ENCODE assay signal across 22 mouse cellular contexts in genomic region chr17:24267133-24267532, GRCm38 (mm10). TPM values are rescaled to one million over a fixed set of nuclear protein-coding genes. Genes with fewer than 3 reads are reported as not detected.
"Had no signal": no experiment of that assay in that cellular context is flagged by ENCODE, and none has a peak within 500 bp of the region (broad histone marks: within the 10 kb centered on the region; RNA-seq: fewer than 3 reads in every experiment).

No protein-coding gene starts in this region.

- ATAC-seq: midbrain, embryonic 15.5 days had no signal

- H3K9me3 ChIP-seq: lung, embryonic 15.5 days; midbrain, embryonic 15.5 days; neural tube, embryonic 13.5 days; stomach, embryonic 15.5 days had no signal

- H3K9ac ChIP-seq: kidney, embryonic 15.5 days; liver, embryonic 14.5 days; lung, embryonic 15.5 days; midbrain, embryonic 12.5 days; midbrain, embryonic 15.5 days; neural tube, embryonic 13.5 days; stomach, embryonic 15.5 days had no signal

- H3K27me3 ChIP-seq: kidney, embryonic 15.5 days; lung, embryonic 15.5 days; midbrain, embryonic 12.5 days; midbrain, embryonic 15.5 days; neural tube, embryonic 13.5 days; stomach, embryonic 15.5 days had no signal

- DNase-seq: kidney, adult 11 months; kidney, adult 8-10 months; kidney, postnatal 10 days; kidney, postnatal 36 days; layer of hippocampus, postnatal 36 days; lung, adult 18-20 months; lung, postnatal 10 days; lung, postnatal 4 days; right cerebral cortex, postnatal 25 days; spleen, adult 18-20 months; thymus, adult 18-20 months; thymus, postnatal 36 days had no signal

- H3K36me3 ChIP-seq: kidney, embryonic 15.5 days; lung, embryonic 15.5 days; midbrain, embryonic 12.5 days; midbrain, embryonic 15.5 days; neural tube, embryonic 13.5 days; stomach, embryonic 15.5 days had no signal

- H3K4me2 ChIP-seq: kidney, embryonic 15.5 days; liver, embryonic 11.5 days; lung, embryonic 15.5 days; midbrain, embryonic 12.5 days; midbrain, embryonic 15.5 days; neural tube, embryonic 13.5 days; stomach, embryonic 15.5 days had no signal

- H3K4me1 ChIP-seq: kidney, embryonic 15.5 days; lung, embryonic 15.5 days; midbrain, embryonic 12.5 days; midbrain, embryonic 15.5 days; neural tube, embryonic 13.5 days; stomach, embryonic 15.5 days had no signal

- H3K4me3 ChIP-seq: kidney, embryonic 15.5 days; left cerebral cortex, adult 2 months; lung, embryonic 15.5 days; midbrain, embryonic 12.5 days; midbrain, embryonic 15.5 days; neural tube, embryonic 13.5 days; stomach, embryonic 15.5 days had no signal

- H3K27ac ChIP-seq: kidney, embryonic 15.5 days; left cerebral cortex, adult 2 months; liver, embryonic 14.5 days; lung, embryonic 15.5 days; midbrain, embryonic 12.5 days; midbrain, embryonic 15.5 days; neural tube, embryonic 13.5 days; stomach, embryonic 15.5 days had no signal

RNA-seq across cellular contexts. Expression of gene Ntn3, which starts 57.8 kb away (rescaled TPM):
- total RNA-seq: neutrophil, adult 5-6 weeks had no signal
